Mouse (Mus musculus): ENCODE measurements around the gene Tmprss2. TPM values are rescaled to one million over a fixed set of nuclear protein-coding genes. Genes with fewer than 3 reads are reported as not detected.
A peak's percentile ranks its signal among the peaks of the same experiment; 100 is the strongest.
"Not testable (repeated sequence)": the region's sequence is repeated elsewhere in the genome, so short reads cannot be mapped to it uniquely, and the experiment has no call there.

The Tmprss2 gene
- polyA plus RNA-seq, 1 experiment: not detected

DNA sequence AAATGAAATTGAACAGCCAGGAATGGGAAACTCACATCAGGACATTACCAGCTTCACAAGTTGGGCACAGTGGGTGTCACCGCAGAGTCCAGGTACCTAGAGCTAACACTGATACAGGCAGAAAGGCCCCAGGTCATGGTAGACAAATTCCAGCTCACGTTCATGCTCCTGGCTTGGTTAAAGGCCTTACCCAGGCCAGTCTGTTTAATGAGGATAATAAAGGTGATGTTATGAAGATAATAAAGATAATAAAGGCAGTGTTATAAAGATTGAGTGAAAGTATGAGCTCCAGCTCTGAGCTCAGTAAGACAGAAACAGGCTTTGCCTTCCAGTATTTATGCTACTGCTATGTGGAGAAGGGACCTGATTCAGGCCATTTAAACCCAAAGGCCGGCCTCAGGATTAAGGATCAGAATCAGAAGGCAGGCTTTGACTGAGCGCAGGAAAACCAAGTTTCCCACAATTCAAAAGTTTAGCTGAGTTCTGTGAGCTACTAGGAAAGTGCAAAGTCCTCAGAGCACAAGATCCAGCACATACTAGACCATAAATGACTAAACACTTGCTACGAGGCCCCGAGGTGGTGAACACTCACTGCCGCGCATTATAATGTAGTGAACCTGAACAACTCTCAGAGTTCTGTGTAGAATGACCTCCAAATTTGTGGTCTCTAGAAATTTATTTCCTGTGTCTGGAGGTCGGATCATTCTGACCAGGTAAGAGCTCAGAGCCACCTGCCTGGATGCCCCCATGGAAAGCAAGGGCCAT lies 4.9 kb downstream of the Tmprss2 start:
- no peak overlapping the region for H3K4me3 ChIP-seq (ENCODE audit: insufficient read depth, low read depth, low read length)
- H3K4me1 ChIP-seq (ENCODE audit: control insufficient read depth, insufficient read depth, insufficient read length, low read length): no peaks in the 10 kb centered on the region
- H3K27ac ChIP-seq (replicated peaks; ENCODE audit: low read depth, low read length): no peak overlapping the region

DNA sequence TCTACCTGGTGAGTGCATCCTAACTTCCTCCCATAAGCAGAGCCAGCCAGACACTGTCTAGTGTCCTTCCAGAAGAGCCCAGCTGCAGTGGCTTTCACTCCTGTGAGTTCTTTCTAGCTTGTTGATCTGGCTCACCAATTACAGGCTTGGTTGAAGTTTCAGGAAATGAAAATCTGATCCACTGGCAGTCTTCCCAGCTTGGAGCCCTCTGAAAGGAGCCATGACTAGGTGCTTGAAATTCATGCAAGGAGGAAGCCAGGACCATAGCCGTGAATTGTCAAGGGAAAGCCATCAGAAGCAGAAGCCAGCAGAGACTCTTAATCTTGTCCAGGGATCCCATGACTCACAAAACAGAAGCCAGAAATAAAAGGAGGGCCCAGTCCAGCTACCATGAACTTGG lies 8.7 kb downstream of the Tmprss2 start:
- Histone ChIP-seq H3K27ac (replicated peaks; ENCODE audit: low read depth, low read length) (no peak overlapping the region), H3K4me3 (ENCODE audit: insufficient read depth, low read depth, low read length) (no peak overlapping the region), H3K4me1 (ENCODE audit: control insufficient read depth, insufficient read depth, insufficient read length, low read length) (no peaks in the 10 kb centered on the region)

GRCm38 (mm10) chr16:97600591-97600990 lies 10.4 kb downstream of the Tmprss2 start:
- Histone ChIP-seq H3K4me1 (ENCODE audit: control insufficient read depth, insufficient read depth, insufficient read length, low read length) (no peaks in the 10 kb centered on the region), H3K27ac (replicated peaks; ENCODE audit: low read depth, low read length) (no peak overlapping the region), H3K4me3 (ENCODE audit: insufficient read depth, low read depth, low read length) (no peak overlapping the region)

DNA sequence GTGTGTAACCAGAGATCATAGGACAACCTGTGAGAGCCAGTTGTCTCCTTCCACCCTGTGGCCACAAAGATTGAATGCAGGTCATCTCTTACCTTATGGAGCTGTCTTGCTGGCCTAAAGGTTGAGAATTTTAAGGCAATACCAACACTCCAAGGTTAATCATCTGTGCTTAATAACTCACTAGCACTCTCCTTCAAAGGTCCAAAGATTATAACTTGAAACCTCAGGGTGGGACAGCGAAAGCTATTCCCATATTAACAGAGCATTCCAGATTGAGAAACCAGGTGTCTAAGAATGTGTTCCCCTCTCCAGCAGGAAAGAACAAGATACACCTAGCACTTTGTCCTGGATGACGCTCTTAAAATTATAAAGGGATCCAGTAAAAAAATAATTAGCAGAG lies 12.9 kb downstream of the Tmprss2 start:
- no peak overlapping the region for H3K4me3 ChIP-seq (ENCODE audit: insufficient read depth, low read depth, low read length)
- no peak overlapping the region for H3K27ac ChIP-seq (replicated peaks; ENCODE audit: low read depth, low read length)
- no peaks in the 10 kb centered on the region for H3K4me1 ChIP-seq (ENCODE audit: control insufficient read depth, insufficient read depth, insufficient read length, low read length)

DNA sequence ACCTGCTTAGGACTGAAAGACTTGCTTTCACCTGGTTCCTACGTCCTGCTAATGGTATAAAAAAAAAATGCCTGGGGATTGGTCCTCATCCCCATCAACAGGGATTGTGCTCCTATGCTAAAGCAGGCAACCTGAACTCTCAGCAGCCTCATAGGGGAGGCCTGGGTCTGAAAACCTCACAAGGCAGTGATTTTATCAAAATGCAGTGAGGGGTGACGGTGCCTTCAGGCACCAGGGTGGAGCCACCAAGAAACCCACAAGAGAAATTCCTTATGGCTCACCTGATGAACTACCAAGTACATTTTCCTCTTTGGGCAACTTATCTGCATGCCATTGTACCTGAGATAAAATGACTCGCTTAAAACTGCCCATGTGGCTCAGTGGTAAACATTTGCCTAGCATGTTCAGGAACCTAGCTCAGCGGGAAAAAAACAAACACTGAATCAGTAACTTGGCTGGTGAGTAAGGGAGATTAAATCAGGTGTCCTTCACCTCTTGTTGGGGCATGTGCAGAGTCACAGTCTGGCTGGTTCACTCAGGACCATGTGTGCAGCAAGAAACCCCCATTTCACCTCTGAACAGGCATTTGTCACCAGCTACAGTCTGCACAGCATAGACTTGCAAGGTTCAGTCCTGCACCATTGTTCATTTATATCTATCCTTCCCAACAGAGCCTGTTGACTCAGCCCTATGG lies 17.0 kb downstream of the Tmprss2 start:
- no peaks in the 10 kb centered on the region for H3K4me1 ChIP-seq (ENCODE audit: control insufficient read depth, insufficient read depth, insufficient read length, low read length)
- no peak overlapping the region for H3K4me3 ChIP-seq (ENCODE audit: insufficient read depth, low read depth, low read length)
- H3K27ac ChIP-seq (replicated peaks; ENCODE audit: low read depth, low read length): no peak overlapping the region

DNA sequence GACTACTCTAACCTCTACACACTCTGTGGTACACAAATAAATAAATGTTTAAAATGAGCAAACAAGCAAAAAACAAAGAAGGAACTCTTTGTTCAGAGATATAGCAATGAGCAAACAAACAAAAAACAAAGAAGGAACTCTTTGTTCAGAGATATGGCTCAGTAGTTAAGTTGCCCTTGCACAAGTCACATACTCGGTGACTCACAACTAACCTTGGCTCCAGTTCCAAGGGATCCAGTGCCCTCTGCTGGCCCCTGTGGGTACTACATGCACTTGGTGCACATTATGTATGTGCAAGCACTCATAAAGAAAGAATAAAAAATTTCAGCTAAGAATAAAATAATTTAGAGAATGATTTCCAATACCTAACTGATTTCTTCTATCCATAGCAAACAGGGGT lies 17.9 kb downstream of the Tmprss2 start:
- no peaks in the 10 kb centered on the region for H3K4me1 ChIP-seq (ENCODE audit: control insufficient read depth, insufficient read depth, insufficient read length, low read length)
- no peak overlapping the region for H3K27ac ChIP-seq (replicated peaks; ENCODE audit: low read depth, low read length)
- H3K4me3 ChIP-seq (ENCODE audit: insufficient read depth, low read depth, low read length): no peak overlapping the region

DNA sequence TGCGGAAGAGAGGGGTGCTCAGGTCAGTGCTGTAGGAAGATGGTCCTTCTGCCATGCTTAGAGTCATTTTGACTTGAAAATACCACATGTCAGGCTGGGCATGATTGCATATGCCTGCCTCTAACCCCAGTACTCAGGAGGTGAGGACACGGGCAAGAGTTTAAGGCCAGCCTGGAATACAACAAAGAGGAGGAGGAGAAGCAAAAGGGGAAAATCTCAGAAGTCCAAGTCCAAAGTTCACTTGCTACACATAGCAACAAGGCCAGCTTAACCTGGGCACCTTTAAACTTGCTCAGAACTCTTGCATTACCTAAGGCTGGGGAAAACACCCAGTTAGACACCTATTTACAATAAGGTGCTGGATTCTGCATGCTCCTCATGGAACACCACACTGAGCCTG lies 19.5 kb downstream of the Tmprss2 start:
- no peaks in the 10 kb centered on the region for H3K4me1 ChIP-seq (ENCODE audit: control insufficient read depth, insufficient read depth, insufficient read length, low read length)
- no peak overlapping the region for H3K27ac ChIP-seq (replicated peaks; ENCODE audit: low read depth, low read length)
- H3K4me3 ChIP-seq (ENCODE audit: insufficient read depth, low read depth, low read length): no peak overlapping the region

DNA sequence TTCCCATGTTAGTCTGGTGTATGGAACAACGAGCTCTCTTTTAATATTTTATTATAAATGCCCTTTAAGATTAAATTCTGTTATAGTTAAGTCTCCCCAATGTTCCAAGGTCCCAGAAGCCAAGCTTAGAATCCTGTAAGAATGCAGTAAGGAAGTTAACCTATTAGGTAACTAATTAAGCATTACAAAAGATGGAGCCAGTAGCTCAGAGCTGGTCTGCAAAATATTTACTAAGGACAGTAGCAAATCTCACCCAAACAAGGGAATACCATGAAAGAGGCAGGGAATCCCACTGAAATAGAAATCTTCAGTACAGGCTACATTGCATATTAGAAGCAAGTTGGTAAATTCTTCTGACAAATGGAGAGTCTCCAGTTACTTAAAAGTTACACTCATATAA lies 28.1 kb downstream of the Tmprss2 start:
- not testable (repeated sequence) for H3K4me1 ChIP-seq (ENCODE audit: control insufficient read depth, insufficient read depth, insufficient read length, low read length); H3K4me3 ChIP-seq (ENCODE audit: insufficient read depth, low read depth, low read length); H3K27ac ChIP-seq (replicated peaks; ENCODE audit: low read depth, low read length)

- no peaks in the 10 kb centered on the region for H3K4me1 ChIP-seq (ENCODE audit: control insufficient read depth, insufficient read depth, insufficient read length, low read length)
- H3K27ac ChIP-seq (replicated peaks; ENCODE audit: low read depth, low read length): no peak overlapping the region
- H3K4me3 ChIP-seq (ENCODE audit: insufficient read depth, low read depth, low read length): no peak overlapping the region
These were observed 41.6 kb downstream of the Tmprss2 start for GRCm38 (mm10) chr16:97569426-97569825.

DNA sequence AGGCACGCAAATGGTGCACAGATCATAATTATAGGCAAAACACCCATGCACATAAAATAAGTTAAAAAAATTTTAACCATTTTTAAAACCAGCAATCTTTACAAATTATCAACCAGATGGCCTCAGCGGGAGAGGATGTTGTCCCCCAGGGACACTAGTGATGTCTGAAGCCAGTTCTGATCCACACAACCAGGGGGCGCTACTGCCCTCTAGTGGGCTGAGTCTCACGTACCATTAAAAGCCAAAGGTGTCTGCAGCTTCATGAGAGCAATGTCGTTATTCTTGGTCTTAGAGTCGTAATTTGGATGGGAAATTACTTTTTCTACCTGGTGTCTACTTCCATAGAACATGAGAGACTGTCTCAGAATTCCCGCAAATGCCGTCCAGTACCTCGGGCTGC lies 42.3 kb downstream of the Tmprss2 start:
- no peak overlapping the region for H3K4me3 ChIP-seq (ENCODE audit: insufficient read depth, low read depth, low read length)
- no peaks in the 10 kb centered on the region for H3K4me1 ChIP-seq (ENCODE audit: control insufficient read depth, insufficient read depth, insufficient read length, low read length)
- H3K27ac ChIP-seq (replicated peaks; ENCODE audit: low read depth, low read length): no peak overlapping the region

- H3K27ac ChIP-seq (replicated peaks; ENCODE audit: low read depth, low read length): no peak overlapping the region
- H3K4me3 ChIP-seq (ENCODE audit: insufficient read depth, low read depth, low read length): no peak overlapping the region
- no peaks in the 10 kb centered on the region for H3K4me1 ChIP-seq (ENCODE audit: control insufficient read depth, insufficient read depth, insufficient read length, low read length)
These were observed 66.7 kb downstream of the Tmprss2 start for GRCm38 (mm10) chr16:97544340-97544739.

DNA sequence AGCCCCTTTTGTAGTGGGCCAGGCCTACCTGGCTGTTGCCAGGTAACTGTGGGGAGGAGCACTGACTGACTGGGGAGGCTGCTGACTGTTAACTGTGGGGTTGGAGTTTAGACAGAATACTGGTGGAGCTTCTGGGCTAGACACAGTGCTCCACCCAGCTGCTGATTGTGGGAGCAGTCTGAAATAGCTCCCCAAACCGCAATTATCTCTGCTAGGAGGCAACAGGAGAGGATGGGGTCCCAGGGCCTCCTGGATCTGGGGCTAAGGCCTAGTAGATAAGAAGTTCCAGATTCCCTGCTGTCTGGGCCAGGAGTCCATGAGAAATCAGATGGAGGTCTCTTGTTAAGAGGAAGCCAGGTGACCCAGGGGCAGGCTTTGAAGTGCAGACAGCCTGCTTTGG lies 74.1 kb downstream of the Tmprss2 start:
- Histone ChIP-seq H3K27ac (replicated peaks; ENCODE audit: low read depth, low read length) (0 out of 2 replicates have a peak overlapping the region, but pooled peaks have one; percentile 5), H3K4me3 (ENCODE audit: insufficient read depth, low read depth, low read length) (peak overlapping the region; percentile 48)

GRCm38 (mm10) chr16:97535808-97536413 lies 75.1 kb downstream of the Tmprss2 start:
- peak overlapping the region; percentile 72 for H3K27ac ChIP-seq (replicated peaks; ENCODE audit: low read depth, low read length)

More for the DNA sequence above, 74.1 kb downstream of the Tmprss2 start:
- peaks cover 12% of the 10 kb centered on the region; the same call in 1 of the 2 replicates for H3K4me1 ChIP-seq (ENCODE audit: control insufficient read depth, insufficient read depth, insufficient read length, low read length)

DNA sequence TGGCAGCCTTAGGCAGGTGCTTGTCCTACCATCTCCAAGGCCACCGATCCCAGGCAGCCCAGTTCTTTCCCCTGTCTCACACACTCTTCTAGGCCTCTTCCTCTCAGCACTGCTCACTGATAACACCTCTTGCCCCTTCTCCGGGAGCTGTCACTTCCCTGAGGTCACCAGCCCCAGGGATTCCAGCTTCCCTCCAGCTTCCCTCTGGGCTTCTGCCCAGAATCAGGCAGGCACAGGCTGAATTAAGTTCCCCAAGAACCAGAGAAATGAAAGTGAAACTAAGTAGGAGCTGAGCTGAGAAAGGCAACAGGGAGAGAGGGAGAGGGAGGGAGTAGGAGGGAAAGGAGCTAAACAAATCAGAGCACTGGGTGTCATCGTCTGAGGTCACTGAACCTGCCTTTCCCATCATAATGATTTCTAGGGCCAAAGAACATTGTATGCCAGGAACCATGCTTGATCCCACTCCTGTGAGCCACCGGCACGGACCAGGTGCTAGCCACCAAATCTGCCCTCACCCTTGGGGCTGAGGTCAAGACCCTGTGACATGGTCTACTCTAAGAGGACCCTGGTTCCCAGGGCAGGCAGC lies 76.0 kb downstream of the Tmprss2 start:
- H3K4me1 ChIP-seq (ENCODE audit: control insufficient read depth, insufficient read depth, insufficient read length, low read length): peaks cover 12% of the 10 kb centered on the region; the same call in 1 of the 2 replicates
- H3K27ac ChIP-seq (replicated peaks; ENCODE audit: low read depth, low read length): peak overlapping the region; percentile 72
- peak overlapping the region; percentile 48 for H3K4me3 ChIP-seq (ENCODE audit: insufficient read depth, low read depth, low read length)

More at GRCm38 (mm10) chr16:97535808-97536413, 75.1 kb downstream of the Tmprss2 start:
- Histone ChIP-seq H3K4me3 (ENCODE audit: insufficient read depth, low read depth, low read length) (peak overlapping the region; percentile 48), H3K4me1 (ENCODE audit: control insufficient read depth, insufficient read depth, insufficient read length, low read length) (peaks cover 12% of the 10 kb centered on the region; the same call in 1 of the 2 replicates)

DNA sequence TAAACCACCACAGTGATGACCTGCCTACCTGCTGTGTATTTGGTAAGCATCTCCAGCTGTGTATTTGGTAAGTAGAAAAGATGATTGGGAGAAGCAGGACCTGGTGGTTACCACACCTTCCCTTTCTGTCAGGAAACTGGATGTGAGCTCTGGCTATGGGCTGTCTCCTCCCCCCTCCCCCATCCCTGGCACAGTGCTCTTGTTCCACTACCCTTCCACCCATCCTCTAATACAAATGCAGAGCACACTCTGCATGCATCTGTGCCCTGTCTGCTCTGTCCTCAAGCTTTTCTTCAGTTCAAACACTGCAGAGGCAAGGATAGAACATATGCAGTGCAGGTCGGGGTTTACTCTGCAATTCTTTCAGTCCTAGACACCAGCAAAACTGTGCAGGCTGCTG lies 76.5 kb downstream of the Tmprss2 start:
- Histone ChIP-seq H3K4me3 (ENCODE audit: insufficient read depth, low read depth, low read length) (peak overlapping the region; percentile 48), H3K4me1 (ENCODE audit: control insufficient read depth, insufficient read depth, insufficient read length, low read length) (peaks cover 12% of the 10 kb centered on the region; the same call in 1 of the 2 replicates), H3K27ac (replicated peaks; ENCODE audit: low read depth, low read length) (peak overlapping the region; percentile 72)
